Mouse (Mus musculus) macrophage (primary cell): ENCODE data around the gene Gm10251. TPM values are rescaled to one million over a fixed set of nuclear protein-coding genes. Genes with fewer than 3 reads are reported as not detected.
"Not testable (repeated sequence)": the region's sequence is repeated elsewhere in the genome, so short reads cannot be mapped to it uniquely, and the experiment has no call there.

Experiments used
- H3K27ac ChIP-seq: fragments of 350-480 bp; formaldehyde crosslinking; 2 replicates; pipeline ENCODE4 v1.9.0; 2021
- H3K36me3 ChIP-seq: fragments of 350-480 bp; formaldehyde crosslinking; 2 replicates; pipeline ENCODE4 v1.9.0; 2021; ENCODE audit errors: inconsistent target
- H3K4me3 ChIP-seq: fragments of 350-480 bp; formaldehyde crosslinking; 2 replicates; pipeline ENCODE4 v1.9.0; 2021; ENCODE audit errors: inconsistent target
- H3K79me2 ChIP-seq: fragments of 350-480 bp; formaldehyde crosslinking; 2 replicates; pipeline ENCODE4 v1.9.0; 2021; ENCODE audit errors: inconsistent target
- WGBS: methylation state at CpG from one replicate; pipeline ENCODE4 v1.1.7; 2026; ENCODE audit warnings: inconsistent platforms; ENCODE audit not compliant: missing documents; 5-methylcytosine and 5-hydroxymethylcytosine counted together
- polyA plus RNA-seq: library from polyadenylated mRNA; stranded (reverse); fragments of 250-400 nt; gene quantifications from 3 replicates; pipeline ENCODE4 v1.2.4, GENCODE M21; 2018; ENCODE audit warnings: inconsistent platforms
- total RNA-seq, 78 experiments: library from RNA; depleted of rRNA; stranded (reverse); fragments of 250-400 nt; gene quantifications; 1 replicate in 9 of 78; 2 replicates in 24 of 78; 3 replicates in 43 of 78; 4 replicates in 2 of 78; pipeline ENCODE4 v1.2.4; 2018; ENCODE audit warnings: inconsistent platforms in 56 of 78

The Gm10251 gene
- total RNA-seq (2018; cell fraction: chromatin; rRNA removed) = not detected
- not detected for total RNA-seq (2018; cell fraction: cytosol; rRNA removed)
- not detected for total RNA-seq (2018; cell fraction: nucleus; rRNA removed)
- not detected in 3 replicates for polyA plus RNA-seq

GRCm38 (mm10) chr14:6684070-6684469 lies at the start of gene Gm10251:
Gm10251 (minus strand) TSS chr14:6684170.
- not testable (repeated sequence) for H3K4me3 ChIP-seq, H3K27ac ChIP-seq, H3K36me3 ChIP-seq, H3K79me2 ChIP-seq
- no CpG with 5 or more reads among the region's 1 CpGs for WGBS

- WGBS = no CpG with 5 or more reads among the region's 2 CpGs
- not testable (repeated sequence) for H3K79me2 ChIP-seq, H3K4me3 ChIP-seq, H3K27ac ChIP-seq, H3K36me3 ChIP-seq
Observed at GRCm38 (mm10) chr14:6720151-6720550, 36.2 kb upstream of the Gm10251 start, which contains the start of gene Gm8050. Gm8050 (minus strand) TSS chr14:6720251.

GRCm38 (mm10) chr14:6622318-6622717 lies 61.7 kb downstream of the Gm10251 start, which contains the start of gene Gm3460:
Gm3460 (minus strand) TSS chr14:6622418.
- not testable (repeated sequence) for H3K79me2 ChIP-seq, H3K27ac ChIP-seq, H3K36me3 ChIP-seq, H3K4me3 ChIP-seq
- no CpG with 5 or more reads among the region's 2 CpGs for WGBS

GRCm38 (mm10) chr14:6606436-6606835 lies 77.5 kb downstream of the Gm10251 start:
- H3K36me3 ChIP-seq, H3K4me3 ChIP-seq, H3K79me2 ChIP-seq, H3K27ac ChIP-seq: not testable (repeated sequence)
- no CpG with 5 or more reads among the region's 1 CpGs for WGBS

- not testable (repeated sequence) for H3K79me2 ChIP-seq, H3K36me3 ChIP-seq, H3K27ac ChIP-seq
Observed at GRCm38 (mm10) chr14:6605004-6605403, 79.0 kb downstream of the Gm10251 start.

GRCm38 (mm10) chr14:6604551-6604950 lies 79.4 kb downstream of the Gm10251 start:
- H3K27ac ChIP-seq, H3K4me3 ChIP-seq, H3K79me2 ChIP-seq, H3K36me3 ChIP-seq: not testable (repeated sequence)
- 5% methylated on average over 10 of the region's 20 CpGs for WGBS

More at GRCm38 (mm10) chr14:6605004-6605403, 79.0 kb downstream of the Gm10251 start:
- WGBS = 1% methylated on average over 10 of the region's 20 CpGs
- not testable (repeated sequence) for H3K4me3 ChIP-seq

- no CpG with 5 or more reads among the region's 2 CpGs for WGBS
- not testable (repeated sequence) for H3K79me2 ChIP-seq, H3K4me3 ChIP-seq, H3K27ac ChIP-seq, H3K36me3 ChIP-seq
Observed at GRCm38 (mm10) chr14:6590513-6590912, 93.5 kb downstream of the Gm10251 start, which contains the start of gene Gm3629. Gm3629 (minus strand) TSS chr14:6590613.

Other genes starting within 250 kb of the Gm10251 start
- gene Gm3594, start 239.6 kb downstream of the Gm10251 start, polyA plus RNA-seq = not detected in 3 replicates
- not detected in 3 replicates for gene Gm8356, start 146.9 kb downstream of the Gm10251 start, polyA plus RNA-seq
- not detected in 3 replicates for gene Gm3629, start 93.6 kb downstream of the Gm10251 start, polyA plus RNA-seq
- not detected in 3 replicates for gene Gm3460, start 61.8 kb downstream of the Gm10251 start, polyA plus RNA-seq
- gene Gm8050, start 36.1 kb upstream of the Gm10251 start, polyA plus RNA-seq = not detected in 3 replicates
- not detected in 3 replicates for gene Gm3636, start 58.2 kb upstream of the Gm10251 start, polyA plus RNA-seq
- gene Gm8362, start 90.2 kb upstream of the Gm10251 start, polyA plus RNA-seq = not detected in 3 replicates
- not detected in 3 replicates for gene Gm3642, start 156.1 kb upstream of the Gm10251 start, polyA plus RNA-seq
- not detected in 3 replicates for gene Gm3667, start 205.8 kb upstream of the Gm10251 start, polyA plus RNA-seq